Mouse (Mus musculus) kidney, adult 2 months (tissue): Measurements from ENCODE around the gene Fzd2.

ENCODE experiments used
- CTCF ChIP-seq: fragments of 200-500 bp; conservative IDR thresholded peaks from 2 replicates; pipeline ENCODE4 v1.5.1; 2011; ENCODE audit warnings: low read depth, mild to moderate bottlenecking, control low read depth, low read length, moderate library complexity, mixed read lengths; ENCODE audit not compliant: insufficient read depth, insufficient read length
- POLR2A ChIP-seq: fragments of 200-500 bp; IDR thresholded peaks from one replicate; pipeline ENCODE4 v1.6.1; 2011; ENCODE audit warnings: low read depth, low read length, control low read depth

GRCm38 (mm10) chr11:102568756-102569377 lies 35.3 kb upstream of the Fzd2 start:
- no peak for TF ChIP-seq CTCF
- no peak for TF ChIP-seq POLR2A
